Mouse (Mus musculus) E14TG2a.4 (cell line): ENCODE results near the gene 1600012H06Rik.

ENCODE experiments used
- CTCF ChIP-seq: conservative IDR thresholded peaks from 2 replicates; pipeline ENCODE4 v1.5.1; 2014; ENCODE audit warnings: low read length
- NANOG ChIP-seq: IDR thresholded peaks from 2 replicates; pipeline ENCODE4 v1.6.1; 2014; ENCODE audit warnings: borderline replicate concordance, low read length, mixed read lengths

DNA sequence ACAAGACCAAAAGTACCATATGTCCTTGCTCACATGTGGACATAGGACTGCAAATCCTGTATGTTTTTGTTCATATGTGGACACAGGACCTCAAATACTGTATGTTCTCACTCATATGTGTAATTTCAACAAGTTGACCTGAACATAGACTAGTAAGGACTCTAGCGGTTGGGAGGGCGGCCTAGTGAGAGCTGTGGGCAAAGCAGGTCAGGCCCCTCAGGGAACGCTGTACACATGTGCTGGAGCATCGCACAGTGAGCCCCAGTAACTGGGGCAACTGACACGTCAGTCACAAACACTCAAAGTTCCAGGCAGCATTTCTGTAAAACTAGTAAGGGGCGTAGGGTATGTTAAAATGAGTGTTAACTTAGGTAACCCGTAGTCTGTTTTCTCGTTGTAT is 30.0 kb upstream of the 1600012H06Rik start:
- TF ChIP-seq CTCF (no peak), NANOG (no peak)
